Mouse (Mus musculus) ES-Bruce4 (cell line): ENCODE results near the gene Sgtb. TPM values are rescaled to one million over a fixed set of nuclear protein-coding genes. Genes with fewer than 3 reads are reported as not detected.
A peak's percentile ranks its signal among the peaks of the same experiment; 100 is the strongest.

ENCODE experiments used
- H3K27ac ChIP-seq: 2 replicates; pipeline ENCODE4 v1.5.1; 2012; ENCODE audit warnings: low read length, inconsistent platforms; ENCODE audit not compliant: insufficient read depth
- H3K27me3 ChIP-seq: 2 replicates; pipeline ENCODE4 v1.6.1; 2012; ENCODE audit warnings: mild to moderate bottlenecking, low read length, inconsistent platforms; ENCODE audit not compliant: control insufficient read depth, poor library complexity, insufficient read depth, severe bottlenecking
- H3K36me3 ChIP-seq: 2 replicates; pipeline ENCODE4 v1.6.1; 2012; ENCODE audit warnings: inconsistent platforms, mild to moderate bottlenecking, low read length, moderate library complexity; ENCODE audit not compliant: control insufficient read depth, poor library complexity, insufficient read depth, severe bottlenecking
- H3K4me1 ChIP-seq: one replicate; pipeline ENCODE4 v1.8.1; 2011; ENCODE audit warnings: low read length; ENCODE audit not compliant: control insufficient read depth, insufficient read depth
- H3K4me3 ChIP-seq: 2 replicates; pipeline ENCODE4 v1.5.1; 2011; ENCODE audit warnings: low read depth, mild to moderate bottlenecking, low read length
- H3K9ac ChIP-seq: 2 replicates; pipeline ENCODE4 v1.6.1; 2012; ENCODE audit warnings: low read depth, mild to moderate bottlenecking, inconsistent platforms; ENCODE audit not compliant: poor library complexity, severe bottlenecking
- H3K9me3 ChIP-seq: replicated peaks from 2 replicates; pipeline ENCODE4 v1.6.1; 2012; ENCODE audit warnings: mild to moderate bottlenecking, low read length, inconsistent platforms; ENCODE audit not compliant: control insufficient read depth, poor library complexity, insufficient read depth, severe bottlenecking
- CTCF ChIP-seq: IDR thresholded peaks from one replicate; pipeline ENCODE4 v1.8.1; 2011; ENCODE audit warnings: low read depth, low read length
- EP300 ChIP-seq: IDR thresholded peaks from 2 replicates; pipeline ENCODE4 v1.6.1; 2011; ENCODE audit warnings: low read depth, low read length; ENCODE audit not compliant: insufficient read depth
- POLR2A ChIP-seq: IDR thresholded peaks from one replicate; pipeline ENCODE4 v1.8.1; 2011; ENCODE audit warnings: low read length; ENCODE audit not compliant: insufficient read depth
- polyA plus RNA-seq: library from polyadenylated mRNA; stranded (reverse); fragments of >200 nt; gene quantifications from 2 replicates; pipeline ENCODE4 v1.2.4, GENCODE M21; 2011; ENCODE audit warnings: low read depth; ENCODE audit not compliant: missing spikeins, insufficient read depth, insufficient read length

Gene Sgtb
- polyA plus RNA-seq, 1 experiment: 8.0 TPM

DNA sequence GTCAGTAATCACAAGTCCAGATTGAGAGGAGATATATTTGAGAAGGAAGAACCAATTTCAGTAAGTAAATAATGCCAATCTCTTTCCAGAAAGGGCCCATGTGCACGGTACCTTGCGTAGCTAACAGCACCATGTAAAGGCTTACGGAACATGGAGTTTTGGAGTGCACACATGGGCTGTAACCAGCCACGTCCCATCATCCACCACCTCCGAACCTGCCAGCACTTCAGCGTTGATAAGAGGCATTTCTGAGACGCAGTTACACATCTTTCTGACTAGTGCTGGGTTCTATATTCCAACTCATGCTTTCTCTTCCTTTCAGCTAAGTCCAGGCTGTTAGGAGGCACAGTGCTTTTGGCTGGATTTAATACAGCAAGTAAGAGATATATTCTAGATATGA is 12.4 kb upstream of the Sgtb start:
- Histone ChIP-seq H3K4me1 (no peaks in the 10 kb centered on the region), H3K9ac (no peak overlapping the region), H3K36me3 (no peaks in the 10 kb centered on the region), H3K9me3 (no peaks in the 10 kb centered on the region), H3K27ac (no peak overlapping the region), H3K27me3 (no peaks in the 10 kb centered on the region), H3K4me3 (no peak overlapping the region)
- TF ChIP-seq POLR2A (no peak), CTCF (no peak)

DNA sequence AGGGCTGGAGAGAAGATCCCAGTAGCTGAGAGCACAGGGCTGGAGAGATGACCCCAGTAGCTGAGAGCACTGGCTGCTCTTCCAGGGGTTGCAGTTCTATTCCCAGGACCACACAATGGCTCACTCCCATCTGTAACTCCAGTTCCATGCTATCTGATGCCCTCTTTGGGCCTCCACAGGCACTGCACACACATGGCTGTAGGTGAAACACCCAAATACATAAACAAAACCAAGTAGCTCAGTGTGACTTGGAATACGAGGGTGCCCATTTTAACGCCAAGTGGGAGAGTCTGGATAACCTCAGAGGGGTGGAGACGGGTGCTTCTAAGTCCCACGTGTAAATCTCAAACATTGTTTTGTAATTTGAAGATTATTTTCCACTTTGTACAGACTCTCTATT is 9.1 kb upstream of the Sgtb start:
- H3K4me3 ChIP-seq: no peak overlapping the region
- TF ChIP-seq EP300 (no peak), POLR2A (no peak), CTCF (peak; percentile 12)
- no peak overlapping the region for H3K9ac ChIP-seq
- peaks cover 5% of the 10 kb centered on the region for H3K9me3 ChIP-seq
- no peak overlapping the region for H3K27ac ChIP-seq
- no peaks in the 10 kb centered on the region for H3K36me3 ChIP-seq
- no peaks in the 10 kb centered on the region for H3K4me1 ChIP-seq
- H3K27me3 ChIP-seq: no peaks in the 10 kb centered on the region

DNA sequence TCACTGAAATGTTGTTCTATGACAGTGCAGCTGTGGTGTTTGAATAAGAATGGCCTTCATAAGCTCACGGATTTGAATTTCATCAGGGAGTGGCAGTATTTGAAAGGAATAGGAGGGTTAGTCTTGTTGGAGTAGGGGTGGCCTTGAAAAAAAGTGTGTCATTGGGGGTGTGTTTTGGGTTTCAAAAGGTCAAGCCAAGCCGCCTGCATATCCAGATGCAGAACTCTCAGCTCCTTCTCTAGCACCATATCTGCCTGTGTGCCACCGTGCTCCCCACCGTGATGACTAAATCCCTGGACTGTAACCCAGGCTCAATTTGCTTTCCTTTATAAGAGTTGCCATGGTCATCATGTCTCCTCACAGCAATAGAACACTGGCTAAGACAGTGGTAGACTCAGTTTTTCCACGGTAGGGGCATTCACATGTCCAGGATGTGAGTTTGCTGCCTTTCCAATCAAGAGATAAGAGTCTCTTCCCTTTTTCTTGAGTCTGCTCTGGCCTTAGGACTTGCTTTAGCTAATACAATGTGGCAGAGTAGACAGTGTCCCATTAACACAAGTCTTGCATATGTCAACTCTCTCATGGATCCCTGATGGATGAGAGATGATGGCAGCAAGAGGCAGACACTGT is 7.8 kb upstream of the Sgtb start:
- no peak overlapping the region for H3K9ac ChIP-seq
- H3K4me1 ChIP-seq: no peaks in the 10 kb centered on the region
- H3K36me3 ChIP-seq: no peaks in the 10 kb centered on the region
- H3K9me3 ChIP-seq: peaks cover 5% of the 10 kb centered on the region
- no peaks in the 10 kb centered on the region for H3K27me3 ChIP-seq
- H3K4me3 ChIP-seq: no peak overlapping the region
- no peak for TF ChIP-seq CTCF
- no peak for TF ChIP-seq POLR2A
- no peak overlapping the region for H3K27ac ChIP-seq

DNA sequence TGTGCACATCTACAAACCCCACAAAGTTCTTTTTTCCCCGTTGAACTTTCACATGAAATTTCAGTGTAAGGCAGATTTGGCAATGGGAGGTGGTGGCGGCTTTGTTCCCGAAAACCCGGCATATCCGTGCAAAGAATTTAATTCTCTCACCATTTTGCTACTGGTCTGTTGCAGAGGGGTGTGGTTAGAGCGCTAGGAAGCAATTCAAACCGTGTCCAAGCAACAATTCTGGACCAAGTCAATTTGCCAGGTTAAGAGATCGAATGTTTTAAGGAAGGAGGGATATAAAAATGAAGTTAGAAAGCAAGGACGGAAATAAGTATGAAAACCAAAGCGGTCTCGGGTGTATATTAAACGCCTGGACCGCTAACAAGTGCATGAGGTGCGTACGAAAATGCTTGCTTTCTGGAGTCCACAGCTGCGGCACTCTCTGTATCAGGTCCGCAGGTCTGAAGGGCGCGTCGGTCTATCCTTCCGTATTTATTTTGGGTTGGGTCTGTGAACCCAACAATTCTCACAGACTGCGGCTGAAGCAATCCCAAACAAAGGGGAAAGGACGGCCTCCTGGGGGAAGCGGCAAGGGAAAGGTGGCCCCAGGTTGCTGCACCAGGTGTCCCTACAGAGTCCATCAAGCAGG is 772 bp upstream of the Sgtb start:
- H3K4me1 ChIP-seq: no peaks in the 10 kb centered on the region
- TF ChIP-seq CTCF (no peak), EP300 (no peak)
- no peaks in the 10 kb centered on the region for H3K36me3 ChIP-seq
- no peaks in the 10 kb centered on the region for H3K27me3 ChIP-seq
- peaks cover 5% of the 10 kb centered on the region for H3K9me3 ChIP-seq
- H3K9ac ChIP-seq: peak overlapping the region; percentile 63
- peak overlapping the region; percentile 84 for H3K4me3 ChIP-seq
- no peak overlapping the region for H3K27ac ChIP-seq

DNA sequence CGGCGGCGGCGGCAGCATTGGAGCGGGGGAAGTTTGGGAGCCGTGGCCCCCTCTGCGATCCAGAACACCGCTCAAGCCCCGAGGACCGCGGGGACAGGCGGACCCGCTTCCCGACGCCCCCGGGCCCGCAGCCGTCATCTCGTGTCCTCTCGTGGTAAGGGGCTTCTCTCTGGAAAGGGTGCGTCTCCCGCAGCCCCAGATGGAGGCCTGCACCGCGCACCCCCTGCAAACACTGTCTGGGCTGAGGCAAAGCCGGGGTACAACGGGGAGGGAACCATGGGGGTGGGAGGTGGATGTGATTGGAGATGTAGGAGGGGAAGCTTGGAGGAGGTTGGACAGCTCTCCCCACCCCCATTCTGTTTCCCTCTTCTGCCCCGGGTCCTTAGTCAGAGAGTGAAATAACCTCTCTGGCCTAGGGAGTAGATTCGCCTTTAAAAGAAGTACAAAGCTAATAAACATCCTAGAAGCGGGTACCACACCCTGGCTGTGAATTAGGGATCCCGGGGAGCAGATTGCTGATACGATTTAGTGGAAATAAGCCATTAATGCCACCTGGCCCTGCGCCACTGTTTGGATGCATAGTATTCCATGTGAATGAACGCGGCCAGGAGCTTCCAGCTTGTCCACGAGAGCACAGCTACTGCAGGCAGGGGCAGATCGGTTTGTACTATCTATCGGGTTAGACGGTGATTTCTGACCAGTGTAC is 428 bp downstream of the Sgtb start:
- no peaks in the 10 kb centered on the region for H3K9me3 ChIP-seq
- H3K27me3 ChIP-seq: no peaks in the 10 kb centered on the region
- peak overlapping the region; percentile 73 for H3K4me3 ChIP-seq
- H3K27ac ChIP-seq: no peak overlapping the region
- TF ChIP-seq CTCF (no peak), POLR2A (no peak), EP300 (no peak)
- peak overlapping the region; percentile 56 for H3K9ac ChIP-seq
- no peaks in the 10 kb centered on the region for H3K4me1 ChIP-seq
- no peaks in the 10 kb centered on the region for H3K36me3 ChIP-seq

DNA sequence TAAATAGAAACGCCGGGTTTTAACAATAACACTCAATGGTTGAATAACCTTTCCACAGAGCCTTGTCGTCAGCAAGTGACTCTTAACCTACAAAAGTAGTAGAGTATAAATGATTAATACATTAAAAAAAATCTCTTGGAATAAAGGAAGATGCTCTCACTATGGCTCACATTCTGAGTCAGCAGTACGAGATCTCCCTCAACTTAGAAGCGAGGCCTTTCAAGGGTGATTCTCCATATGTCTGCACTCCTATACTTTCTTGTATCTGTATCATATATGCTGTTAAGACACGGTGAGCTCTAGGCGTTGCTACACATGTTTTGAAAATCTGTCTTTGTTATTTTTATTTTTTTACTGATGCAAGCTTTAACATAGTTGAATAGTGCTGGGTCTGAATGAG is 985 bp downstream of the Sgtb start:
- Histone ChIP-seq H3K4me3 (peak overlapping the region; percentile 73), H3K36me3 (no peaks in the 10 kb centered on the region), H3K27ac (no peak overlapping the region), H3K27me3 (no peaks in the 10 kb centered on the region), H3K9ac (peak overlapping the region; percentile 56), H3K4me1 (no peaks in the 10 kb centered on the region), H3K9me3 (no peaks in the 10 kb centered on the region)
- TF ChIP-seq EP300 (no peak), POLR2A (no peak), CTCF (no peak)
